Mouse (Mus musculus): ENCODE results near the gene Msx2.

DNA sequence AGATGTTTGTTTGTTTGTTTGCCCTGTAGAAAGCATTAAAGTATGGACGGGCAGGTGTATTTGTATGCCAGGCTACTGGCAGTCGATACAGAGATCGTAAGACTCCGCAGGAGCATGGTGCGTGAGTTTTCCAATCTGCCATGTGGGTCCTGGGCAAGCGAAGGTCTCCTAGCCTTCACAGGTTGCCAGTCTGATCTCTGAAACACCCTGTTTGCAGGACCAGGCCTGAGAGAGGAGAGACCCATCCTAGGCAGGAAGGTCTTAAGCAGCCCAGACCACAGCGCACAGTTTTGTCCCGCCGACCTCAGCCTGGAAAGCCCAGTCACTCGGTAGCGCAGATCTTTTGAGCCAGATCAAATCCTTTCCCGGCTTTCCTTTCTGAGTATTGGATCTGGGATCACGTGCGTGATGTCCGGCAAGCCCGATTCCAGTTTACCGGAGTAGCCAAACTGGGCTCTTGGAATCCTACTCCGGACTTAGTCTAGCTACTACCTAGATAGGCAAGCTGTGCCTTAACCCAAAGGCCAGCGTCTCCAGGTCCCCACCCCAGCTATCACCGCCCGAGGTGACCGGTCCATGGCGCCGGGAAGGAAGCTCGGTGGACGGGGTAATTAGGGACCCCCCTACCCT is 7.6 kb downstream of the Msx2 start:
- TF ChIP-seq POLR2A (IDR thresholded peaks at IDR 0.05; ENCODE audit: low read depth, low read length) (no peak), CTCF (conservative IDR thresholded peaks at IDR 0.05; ENCODE audit: insufficient read depth, insufficient read length, low read depth, low read length) (no peak)

Measured in kidney, adult 2 months (tissue).